Mouse (Mus musculus) myocyte (in vitro differentiated cells): ENCODE measurements at regions not wholly inside any gene's neighbourhood (a gene's known extent, or its start where the extent isn't known, plus 50 kb on each side); places are given as distances from the start of the nearest gene placed in this dataset.

Experiments used
- CEBPB ChIP-seq: IDR thresholded peaks from 2 replicates; pipeline ENCODE4 v1.6.1; 2011; ENCODE audit warnings: mild to moderate bottlenecking, moderate library complexity; ENCODE audit not compliant: poor library complexity, insufficient read depth, severe bottlenecking
- MYOD1 ChIP-seq, 3 experiments: IDR thresholded peaks; one replicate each; pipeline ENCODE4 v1.6.1; 2011; ENCODE audit warnings: control low read depth in 2 of 3, low read depth in 2 of 3, mild to moderate bottlenecking in 2 of 3, moderate library complexity in 1 of 3; ENCODE audit not compliant: insufficient read length in 2 of 3, control insufficient read depth in 1 of 3
- POLR2A ChIP-seq: IDR thresholded peaks from one replicate; pipeline ENCODE4 v1.6.1; 2011; ENCODE audit warnings: low read depth, mild to moderate bottlenecking, control low read depth, moderate library complexity; ENCODE audit not compliant: insufficient read length
- SRF ChIP-seq: IDR thresholded peaks from one replicate; pipeline ENCODE4 v1.6.1; 2011; ENCODE audit warnings: low read depth; ENCODE audit not compliant: control insufficient read depth, insufficient read length
- USF1 ChIP-seq: IDR thresholded peaks from one replicate; pipeline ENCODE4 v1.6.1; 2011; ENCODE audit warnings: low read depth, mild to moderate bottlenecking, control low read depth, moderate library complexity

- TF ChIP-seq CEBPB (no peak), POLR2A (no peak), SRF (no peak), USF1 (no peak), MYOD1 (IDR thresholded peaks at IDR 0.05; ENCODE audit: control insufficient read depth in 1 of 3, insufficient read length in 2 of 3, low read depth in 2 of 3) (no peak)
These were observed 319.3 kb downstream of the Mtx2 start for GRCm38 (mm10) chr2:75144861-75145260.
